Mouse (Mus musculus) CD4-positive helper T cell, adult 2 months (primary cell): Measurements from ENCODE around the gene Meis3.

Experiments
- DNase-seq: peaks from one replicate; pipeline ENCODE4 v3.0.0-alpha.2; 2012; ENCODE audit warnings: low read depth, missing footprints, low spot score

Meis3 gene

DNA sequence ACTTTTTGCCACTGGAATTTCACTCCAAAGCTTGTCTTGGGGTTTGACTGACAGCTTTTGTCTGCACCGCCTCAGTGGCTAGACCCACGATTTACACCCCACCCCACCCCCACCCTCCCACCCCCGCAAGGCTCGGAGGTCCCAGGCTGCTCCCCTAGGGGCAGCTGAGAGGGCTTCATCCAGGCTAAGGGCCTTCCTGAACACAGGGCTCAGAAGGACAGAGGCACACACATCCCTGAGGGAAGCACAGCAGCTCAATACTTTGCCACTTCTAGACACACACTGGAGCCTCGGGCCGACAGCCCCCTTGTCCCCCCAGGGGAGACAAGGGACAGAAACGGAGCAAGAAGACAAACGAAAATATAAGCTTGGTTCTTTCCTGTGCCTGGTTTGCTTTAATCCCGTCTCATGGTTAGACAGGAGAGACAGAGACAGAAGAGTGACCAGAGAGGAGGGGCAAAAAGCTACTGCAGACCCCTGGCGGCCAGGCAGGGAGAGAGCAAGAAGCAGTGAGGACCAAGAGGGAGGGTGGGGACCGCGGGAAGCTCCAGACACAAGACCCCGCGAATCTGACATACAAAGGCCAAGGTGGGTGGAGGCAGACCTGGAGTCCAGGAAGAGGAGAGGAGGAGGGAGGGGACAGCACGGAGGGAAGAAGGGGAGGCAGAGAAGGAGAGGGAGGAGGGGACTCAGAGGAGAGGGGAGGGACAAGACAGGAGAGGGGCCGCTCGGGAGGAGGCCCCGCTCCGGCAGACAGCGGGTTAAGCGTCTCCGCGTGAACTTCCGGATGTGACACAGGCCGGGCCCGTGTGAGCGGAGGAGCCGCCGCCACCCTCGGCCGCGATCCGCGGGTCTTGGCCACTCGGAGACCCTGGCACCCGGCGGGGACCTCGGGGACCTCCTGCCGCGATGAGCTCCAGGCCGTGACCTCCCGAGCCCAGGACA lies at the start of gene Meis3:
Meis3 (plus strand) TSS at position 494 of the 945 bp plus-strand sequence.
- DNase-seq = peak; percentile 75

DNA sequence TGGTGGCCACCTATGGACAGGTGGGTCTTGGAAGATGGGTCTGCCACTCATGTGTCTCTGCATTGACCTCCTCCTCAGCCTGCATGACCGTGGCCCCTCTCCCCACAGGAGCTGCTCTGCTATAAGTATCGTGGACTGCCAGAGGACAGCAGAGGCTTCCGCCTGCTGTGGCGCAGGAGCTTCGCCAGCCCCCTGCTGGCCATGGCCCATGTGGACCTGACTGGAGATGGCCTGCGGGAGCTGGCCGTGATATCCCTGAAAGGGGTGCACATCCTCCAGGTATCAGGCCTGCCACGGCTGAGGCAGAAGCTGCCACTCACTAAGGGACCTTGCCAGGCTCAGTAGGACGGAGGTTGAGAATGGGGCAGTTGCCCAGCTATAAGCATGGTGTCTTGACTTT lies 49.1 kb upstream of the Meis3 start:
- DNase-seq = no peak

DNA sequence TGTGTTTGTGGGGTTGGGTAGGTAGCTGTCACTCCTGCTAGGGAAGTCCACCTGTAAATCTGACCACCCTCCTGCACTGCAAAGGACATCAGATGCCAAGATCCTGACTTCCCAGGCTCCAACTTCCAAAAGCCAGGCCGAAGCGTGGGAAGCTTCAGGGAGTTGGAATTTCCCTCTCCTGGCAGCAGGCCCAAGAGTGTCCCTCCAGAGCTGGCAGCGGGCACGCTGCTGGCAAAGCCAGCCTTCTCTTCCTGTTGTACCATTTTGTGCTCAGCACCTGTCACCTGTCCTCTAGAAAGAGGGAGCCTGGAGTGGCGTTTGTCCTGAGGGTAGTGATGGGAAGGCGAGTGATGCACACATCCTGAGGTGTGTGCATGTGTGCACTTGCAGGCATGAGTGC lies 46.5 kb upstream of the Meis3 start:
- no peak for DNase-seq

DNA sequence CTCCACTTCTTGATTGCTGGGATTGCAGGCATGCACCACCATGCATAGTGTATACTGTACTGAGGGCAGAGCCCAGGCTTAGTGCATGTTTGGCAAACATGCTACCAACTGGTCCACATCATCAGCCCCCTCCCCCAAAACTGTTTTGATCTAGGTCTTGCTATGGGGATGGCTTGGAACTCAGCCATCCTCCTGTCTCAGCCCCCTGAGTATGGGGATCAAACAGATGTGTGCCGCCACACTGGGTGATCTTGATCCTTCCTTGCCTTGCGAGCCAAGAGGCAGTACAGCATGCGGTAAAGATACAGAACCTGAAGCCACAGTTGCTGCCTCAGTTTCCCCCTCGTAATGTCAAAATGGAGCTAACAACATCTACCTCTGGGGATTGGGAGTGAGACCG lies 46.0 kb upstream of the Meis3 start:
- DNase-seq = no peak

DNA sequence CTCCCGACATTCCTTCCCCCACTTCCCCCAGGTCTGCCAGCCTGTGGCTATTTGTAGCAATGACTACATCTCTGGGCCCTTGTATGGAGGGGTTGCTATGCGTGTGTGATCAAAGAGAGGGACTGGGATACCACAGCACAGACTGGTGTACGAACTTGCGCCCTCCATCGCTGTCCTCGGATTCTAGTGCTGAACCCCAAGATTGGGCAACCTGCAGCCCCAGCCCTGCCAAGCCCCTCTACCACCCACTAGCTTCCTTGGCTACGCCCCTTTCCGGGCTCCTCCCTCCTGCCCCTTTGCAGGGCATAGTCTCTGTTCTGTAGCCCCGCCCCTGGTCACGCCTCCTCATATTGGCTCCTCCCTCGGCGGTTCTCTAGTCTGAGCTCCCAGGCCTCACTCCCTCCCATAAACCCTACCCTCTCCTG lies 45.5 kb upstream of the Meis3 start, which contains the start of gene Slc8a2:
Slc8a2 (plus strand) TSS at position 406 of the 425 bp plus-strand sequence.
- peak; percentile 50 for DNase-seq

DNA sequence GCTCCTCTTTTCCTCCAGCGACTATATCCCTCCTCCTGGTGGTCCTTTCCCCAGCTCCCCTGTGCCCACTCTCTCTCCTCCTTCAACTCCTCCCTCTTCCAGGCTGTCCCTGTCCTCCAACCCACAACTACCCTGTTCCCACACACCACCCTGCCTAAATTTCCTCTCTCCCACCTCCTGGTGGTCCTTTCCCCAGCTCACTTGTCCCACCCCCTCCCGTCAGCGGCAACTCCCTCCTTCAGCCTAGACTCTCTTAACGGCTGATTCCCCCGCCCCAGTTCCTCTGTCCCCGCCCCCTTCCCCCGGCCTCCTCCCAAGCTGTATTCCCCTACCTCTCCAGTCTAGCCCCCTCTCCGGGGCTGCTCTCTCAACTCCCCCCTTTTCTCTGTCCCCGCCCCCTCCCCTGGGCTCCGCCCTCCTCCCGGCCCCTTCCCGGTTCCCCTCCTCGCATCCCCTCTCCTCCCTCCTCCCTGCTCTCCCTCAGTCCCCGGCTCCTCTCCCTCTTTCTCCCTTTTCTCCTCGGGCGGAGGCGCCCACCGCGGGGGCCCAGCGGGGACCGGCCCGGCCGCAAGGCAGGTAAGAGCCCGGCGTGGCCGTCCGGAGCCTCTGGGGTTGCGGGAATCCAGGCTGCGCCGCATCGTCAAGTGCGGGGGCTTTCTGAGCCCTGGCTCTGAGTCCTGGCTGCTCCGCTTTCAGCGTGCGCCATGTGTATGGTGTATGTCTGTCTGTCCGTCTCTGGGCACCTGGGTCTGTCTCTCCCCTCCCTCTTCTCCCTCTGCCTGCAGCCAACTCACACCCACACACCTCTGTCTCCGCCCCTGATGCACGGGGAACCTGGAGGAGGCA lies 44.8 kb upstream of the Meis3 start:
- DNase-seq = no peak

DNA sequence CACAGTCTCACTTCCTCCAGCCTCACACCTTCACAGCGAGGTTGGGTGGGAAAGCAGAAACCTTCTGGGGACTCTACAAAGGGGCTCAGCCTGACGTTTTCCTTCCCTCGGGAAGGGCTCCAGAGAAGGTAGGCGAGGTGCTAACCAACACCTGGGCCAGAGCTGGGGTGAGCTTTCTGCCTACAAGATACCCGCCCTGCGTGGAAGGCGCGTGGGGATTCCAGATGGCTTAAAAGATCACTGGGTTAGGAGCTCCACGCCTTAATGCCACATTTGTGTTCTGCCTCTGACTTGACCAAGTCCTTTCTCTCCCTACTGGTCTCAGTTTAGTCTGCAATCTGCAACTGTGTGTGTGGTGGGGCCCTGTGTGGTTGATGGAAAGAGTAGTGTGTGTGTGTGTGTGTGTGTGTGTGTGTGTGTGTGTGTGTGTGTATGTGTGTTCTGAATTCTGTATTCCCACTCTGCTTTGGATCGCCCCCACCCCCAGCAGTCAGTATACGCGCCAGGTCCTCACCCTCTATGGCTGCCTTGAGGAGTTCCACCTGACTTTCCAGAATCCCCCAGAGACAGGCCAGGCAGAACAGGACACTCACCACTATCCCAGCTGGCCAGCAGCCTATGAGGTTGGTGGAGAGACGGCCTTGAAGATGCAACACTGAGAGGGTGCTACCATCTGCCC lies 43.8 kb upstream of the Meis3 start:
- DNase-seq = no peak

DNA sequence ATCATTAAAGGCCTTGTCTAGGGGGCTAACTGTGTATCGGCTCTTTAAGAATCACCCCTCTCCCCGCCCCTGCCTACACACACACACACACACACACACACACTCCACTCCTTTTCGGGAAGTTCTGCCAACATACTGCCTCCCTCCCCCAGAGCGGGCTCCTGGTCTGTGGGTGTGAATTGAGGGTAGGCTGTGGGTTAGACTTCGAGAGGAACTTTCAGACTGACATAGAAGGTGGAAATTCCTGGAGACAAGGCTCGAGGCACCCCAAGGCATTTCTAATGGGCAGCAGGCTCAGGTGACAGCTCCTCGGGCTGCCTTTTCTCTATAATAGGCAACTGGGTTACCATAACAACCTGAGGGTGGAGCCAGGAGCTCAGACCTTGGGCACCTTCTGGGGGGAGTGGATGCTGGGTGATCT lies 42.7 kb upstream of the Meis3 start:
- DNase-seq = no peak

DNA sequence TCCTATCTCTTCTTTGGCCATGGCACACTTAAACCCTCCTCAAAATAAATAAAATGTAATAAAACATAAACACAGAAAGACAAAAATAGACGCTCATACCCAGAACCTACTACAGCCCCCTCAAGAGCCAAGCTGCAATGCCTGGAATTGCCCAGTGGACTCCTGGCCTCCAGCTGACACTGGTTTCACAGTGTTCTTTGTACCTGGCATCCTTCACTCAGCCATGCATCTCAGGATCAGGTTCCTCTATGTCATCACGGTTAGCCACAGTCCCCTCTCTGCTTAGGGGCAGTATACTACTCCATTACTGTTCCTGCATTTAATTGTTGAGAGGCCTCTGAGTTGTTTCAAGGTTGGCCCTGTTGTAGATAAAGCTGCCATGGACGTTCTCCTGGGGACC lies 42.0 kb upstream of the Meis3 start:
- no peak for DNase-seq

DNA sequence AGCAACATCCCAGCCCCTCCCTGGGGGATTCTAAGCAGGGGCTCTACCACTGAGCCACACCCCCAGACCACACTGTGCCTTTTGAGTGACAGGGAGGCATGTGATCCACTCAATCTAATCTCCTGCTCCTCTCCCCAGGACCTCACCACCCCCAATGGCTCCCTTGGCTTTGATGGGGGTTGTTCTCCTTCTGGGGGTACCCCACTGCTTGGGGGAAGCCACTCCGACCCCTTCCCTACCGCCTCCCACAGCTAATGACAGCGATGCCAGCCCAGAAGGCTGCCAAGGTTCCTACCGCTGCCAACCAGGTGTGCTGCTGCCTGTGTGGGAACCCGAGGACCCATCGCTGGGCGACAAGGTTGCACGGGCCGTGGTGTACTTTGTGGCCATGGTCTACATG lies 41.2 kb upstream of the Meis3 start:
- no peak for DNase-seq

DNA sequence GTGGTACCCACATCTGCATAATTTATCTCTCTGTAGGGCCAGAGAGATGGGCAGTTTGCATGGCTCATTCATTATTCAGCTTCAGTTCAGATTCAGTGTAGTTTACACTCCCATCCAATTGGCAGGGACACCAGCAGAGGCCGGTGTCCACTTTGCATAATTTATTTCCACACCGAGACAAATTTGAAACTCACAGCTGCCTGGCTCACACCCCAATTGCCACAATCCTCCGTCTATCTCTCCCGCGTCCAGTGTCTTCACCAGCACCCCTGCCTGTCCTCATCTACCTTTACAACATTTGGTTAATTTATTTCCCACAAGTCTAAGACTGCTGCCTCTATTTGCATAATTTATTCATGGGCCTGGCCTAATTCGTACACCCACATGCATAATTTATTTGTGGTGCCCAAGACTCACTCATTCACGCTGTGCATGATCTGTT lies 39.9 kb upstream of the Meis3 start:
- DNase-seq = no peak

DNA sequence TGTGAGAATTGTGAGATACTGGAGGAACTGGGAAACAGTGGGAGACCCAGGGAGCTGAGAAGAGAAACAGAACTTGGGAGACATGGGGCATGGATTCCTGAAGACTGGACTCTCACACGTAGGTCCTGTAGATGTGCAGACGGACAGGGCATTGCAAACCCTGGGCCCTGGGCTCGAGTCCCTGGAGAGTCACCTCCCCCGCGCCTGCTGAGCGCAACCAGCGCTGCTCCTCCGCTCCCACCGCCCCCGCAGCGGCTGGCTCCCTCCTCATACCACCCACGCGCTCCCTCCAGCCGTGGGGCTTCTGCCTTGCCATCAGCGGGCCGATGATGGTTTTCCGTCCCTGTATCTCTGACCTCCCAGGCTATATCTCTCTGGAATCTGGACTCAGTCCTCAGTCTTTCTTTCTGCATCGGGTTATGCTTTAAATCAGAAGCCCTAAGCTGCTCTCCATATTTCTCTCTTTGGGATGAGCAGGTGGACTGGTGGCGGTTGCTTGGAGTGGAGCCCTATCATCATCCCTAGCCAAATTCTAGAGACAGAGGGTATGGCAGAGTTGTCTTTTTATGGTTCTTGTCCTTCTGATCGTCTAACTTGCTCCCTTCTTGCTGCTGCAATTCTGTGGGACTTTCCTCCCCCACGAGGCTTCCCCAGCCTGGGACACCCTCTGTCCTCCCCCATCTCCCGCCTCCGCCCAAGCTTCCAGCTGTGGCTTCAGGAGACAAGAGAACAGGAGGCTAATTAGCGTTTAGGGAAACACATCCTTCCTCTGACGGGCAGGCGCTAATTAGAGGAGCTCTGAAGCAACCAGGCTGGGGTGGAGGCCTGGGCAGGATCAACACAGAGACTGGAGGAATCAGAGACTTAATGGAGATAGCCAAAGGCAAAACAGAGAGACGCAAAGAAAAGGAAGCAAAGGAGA lies 28.1 kb upstream of the Meis3 start:
- no peak for DNase-seq

DNA sequence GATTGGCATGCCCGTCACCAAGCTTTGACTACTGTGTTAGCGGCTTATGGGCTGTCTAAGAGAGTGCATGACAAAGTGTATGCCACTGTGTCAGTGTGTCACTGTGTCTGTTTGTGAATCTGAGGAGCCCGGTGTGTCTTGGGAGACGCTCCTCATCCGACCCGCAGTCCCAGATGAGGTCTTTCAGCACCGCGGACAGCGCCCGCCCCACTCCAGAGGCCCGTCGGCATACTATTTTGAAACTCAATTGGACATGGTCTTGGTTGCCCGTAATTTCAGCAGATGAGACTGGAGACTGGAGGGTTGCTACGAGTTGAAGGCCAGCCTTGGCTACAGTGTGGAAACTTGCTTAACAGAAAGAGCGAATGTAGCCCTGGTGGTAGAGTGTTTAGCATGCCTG lies 27.2 kb upstream of the Meis3 start:
- peak; percentile 23 for DNase-seq

DNA sequence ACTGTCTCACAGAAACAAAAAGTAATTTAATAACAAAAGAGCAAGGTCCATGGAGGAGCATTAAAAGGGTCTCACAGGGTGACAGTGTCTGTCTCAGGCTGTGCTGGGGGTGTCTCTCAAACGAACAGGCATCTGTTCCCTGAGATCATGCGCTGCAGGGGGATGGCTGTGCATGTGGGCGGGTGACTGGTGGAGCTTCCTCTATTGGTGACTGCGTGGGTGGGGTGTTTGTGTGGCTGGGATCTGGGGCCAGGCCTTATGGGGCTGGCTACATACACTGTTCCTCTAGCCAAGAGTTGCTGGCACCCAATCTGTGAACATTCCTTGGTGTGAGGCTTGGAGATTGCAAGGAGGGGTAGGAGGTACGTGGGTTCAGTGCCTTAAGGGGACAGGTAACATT lies 25.6 kb upstream of the Meis3 start:
- no peak for DNase-seq

DNA sequence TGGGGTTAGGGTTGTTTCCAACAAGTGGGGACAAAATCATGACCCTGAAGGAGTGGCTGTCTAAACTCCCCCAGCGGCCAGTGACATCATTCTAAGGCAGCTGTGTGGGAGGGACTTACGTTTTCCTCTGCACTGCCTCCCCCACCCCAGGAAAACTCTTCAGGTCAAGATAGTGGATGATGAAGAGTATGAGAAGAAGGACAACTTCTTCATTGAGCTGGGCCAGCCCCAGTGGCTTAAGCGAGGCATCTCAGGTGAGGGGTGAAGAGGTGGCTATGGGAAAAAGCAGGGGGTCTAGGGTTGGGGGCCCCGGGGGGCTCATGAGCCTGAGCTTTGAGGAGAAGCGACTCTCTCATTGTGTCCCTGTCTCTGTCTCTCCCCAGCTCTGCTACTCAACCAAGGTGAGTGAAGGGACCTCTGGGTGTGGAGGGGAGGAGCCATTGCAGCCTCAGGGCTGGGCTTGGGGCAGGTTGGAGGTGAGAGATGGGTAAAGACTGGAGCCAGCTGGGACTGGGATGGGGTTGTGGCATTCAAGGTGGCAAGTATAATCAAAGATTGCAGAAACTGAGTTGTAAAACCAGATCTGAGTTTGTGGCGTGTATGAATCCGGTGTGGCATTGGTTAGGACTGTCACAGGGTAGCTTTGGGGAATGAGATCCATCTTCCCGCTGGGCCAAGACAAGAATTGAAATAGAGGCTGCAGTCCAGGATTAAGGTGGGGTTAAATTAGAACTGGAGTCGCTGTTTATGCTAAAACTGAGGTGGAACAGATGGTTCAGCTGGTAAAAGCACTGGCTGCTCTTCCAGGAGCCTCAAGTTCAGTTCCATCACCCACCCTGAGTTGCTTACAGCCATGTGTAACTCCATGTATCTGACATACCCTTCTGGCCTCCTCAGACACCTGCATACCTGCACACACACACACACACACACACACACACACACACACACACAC lies 24.4 kb upstream of the Meis3 start:
- DNase-seq = no peak

DNA sequence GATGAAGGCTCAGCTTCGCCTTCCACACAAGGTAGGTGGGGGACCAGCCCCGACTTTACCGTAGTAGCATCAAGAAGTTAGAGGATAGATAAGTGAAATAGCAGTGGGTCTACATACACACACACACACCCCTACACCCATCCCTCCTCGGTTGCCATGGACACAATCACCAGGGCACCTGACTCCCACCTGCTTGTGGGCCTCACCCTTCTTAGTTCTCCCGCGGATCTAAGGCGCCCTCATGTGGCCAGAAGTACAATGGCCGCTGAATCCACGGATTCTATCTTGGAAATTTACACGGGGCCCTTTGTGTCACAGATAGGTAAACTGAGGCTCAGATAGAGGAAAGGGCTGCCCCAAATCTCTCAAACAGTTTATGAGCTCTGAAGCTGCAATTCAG lies 21.4 kb upstream of the Meis3 start:
- DNase-seq = peak; percentile 71

DNA sequence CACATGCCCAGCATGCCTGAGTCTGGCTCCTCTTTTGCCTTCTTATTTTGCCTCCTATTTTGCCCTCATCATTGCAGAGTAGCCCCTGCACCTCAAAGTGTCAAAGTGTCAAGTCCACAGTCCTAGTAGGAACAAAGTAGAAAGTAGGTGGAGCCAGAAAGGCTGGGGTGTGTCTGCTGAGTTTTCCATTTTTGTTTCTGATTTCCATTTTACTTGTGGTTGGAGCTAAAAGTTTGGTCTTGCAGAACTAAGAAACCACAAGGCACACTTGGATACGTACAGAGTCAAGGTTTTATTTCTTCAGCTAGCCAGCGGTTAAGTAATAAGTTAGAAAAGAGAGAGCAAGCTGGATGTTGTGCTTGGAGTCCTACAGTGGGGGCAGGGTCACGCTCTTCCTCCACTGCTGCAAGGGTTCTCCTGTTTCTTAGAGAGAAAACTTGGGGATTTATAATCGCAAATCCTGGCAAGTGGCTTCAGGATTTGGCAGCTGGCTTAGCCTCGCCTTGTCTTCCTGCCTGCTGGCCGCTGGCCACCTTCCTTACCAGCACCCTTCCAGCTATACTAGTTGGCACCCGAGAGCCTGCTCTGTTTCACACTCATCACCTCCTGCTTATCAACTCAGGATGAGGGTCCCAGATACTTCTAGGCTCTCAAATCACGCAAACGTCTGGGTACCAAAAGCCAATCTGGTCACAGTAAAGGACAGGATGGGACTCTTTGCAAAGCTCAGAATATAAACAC lies 19.6 kb upstream of the Meis3 start:
- no peak for DNase-seq

DNA sequence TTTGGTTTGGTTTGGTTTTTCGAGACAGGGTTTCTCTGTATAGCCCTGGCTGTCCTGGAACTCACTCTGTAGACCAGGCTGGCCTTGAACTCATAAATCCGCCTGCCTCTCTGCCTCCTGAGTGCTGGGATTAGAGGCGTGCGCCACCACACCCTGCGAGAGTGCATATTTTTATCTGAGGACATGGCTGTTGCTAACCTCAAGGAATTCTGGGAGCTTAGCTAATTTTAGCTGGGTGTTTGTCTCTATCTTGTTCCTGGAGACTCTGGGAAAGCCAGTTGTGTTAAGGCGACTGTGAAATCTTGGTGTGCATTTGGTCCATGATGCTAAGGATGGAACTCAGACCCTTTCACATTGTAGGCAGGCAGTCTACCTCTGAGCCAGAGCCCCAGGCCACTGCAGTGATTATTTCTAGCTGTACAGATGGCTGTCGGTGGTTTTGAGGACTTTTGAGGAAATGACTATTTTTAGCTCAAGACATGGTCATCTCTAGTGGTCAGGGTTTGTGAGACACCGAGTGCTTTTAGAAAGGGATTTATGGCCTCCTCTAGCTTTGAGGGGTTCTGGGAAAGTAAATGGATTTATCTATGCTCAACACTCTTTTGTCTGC lies 18.7 kb upstream of the Meis3 start:
- DNase-seq = no peak
